Mouse (Mus musculus): ENCODE data around the gene Syt3. TPM values are rescaled to one million over a fixed set of nuclear protein-coding genes. Genes with fewer than 3 reads are reported as not detected.
A peak's percentile ranks its signal among the peaks of the same experiment; 100 is the strongest.

Syt3 gene
- total RNA-seq, 2 experiments from 2014 or later, result 77.1 to 81.9 TPM

DNA sequence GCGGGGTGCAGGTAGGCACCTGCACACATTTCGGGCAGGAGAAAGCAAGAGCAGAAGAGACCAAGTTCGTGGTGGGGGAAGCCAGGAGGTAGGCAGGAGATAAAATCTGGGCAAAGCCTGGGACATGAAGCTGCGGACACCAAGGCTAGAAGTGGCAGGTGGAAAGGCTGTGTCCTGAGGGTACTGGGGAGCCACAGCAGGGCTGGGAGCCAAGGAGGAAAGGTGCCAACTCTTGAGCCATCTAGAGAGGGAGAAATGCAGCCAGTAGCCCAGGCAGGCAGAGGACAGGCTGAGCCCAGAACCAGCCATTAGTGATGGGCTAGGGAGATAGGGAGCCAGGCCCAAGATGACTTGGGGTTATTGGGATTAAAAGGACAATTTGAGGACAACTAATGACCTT lies 7.9 kb downstream of the Syt3 start:
- no peak for DNase-seq (ENCODE audit: low spot score in 2 of 2)
- intact Hi-C loops (cut with DNase I), result loop anchor here (10.0 kb wide), 1 partner anchor 163 kb away; the partner anchor contains the start of gene Nr1h2

- no peak for DNase-seq (ENCODE audit: low spot score in 2 of 2)
- intact Hi-C loops (cut with DNase I), result loop anchor here (10.0 kb wide), 1 partner anchor 162 kb away; the partner anchor contains the start of gene Nr1h2
Observed at GRCm38 (mm10) chr7:44392341-44392740, 8.4 kb downstream of the Syt3 start.

GRCm38 (mm10) chr7:44393284-44393683 lies 9.4 kb downstream of the Syt3 start:
- intact Hi-C loops (cut with DNase I), result loop anchor here (10.0 kb wide), 1 partner anchor 162 kb away; the partner anchor contains the start of gene Nr1h2
- DNase-seq (ENCODE audit: low spot score in 2 of 2), result no peak

DNA sequence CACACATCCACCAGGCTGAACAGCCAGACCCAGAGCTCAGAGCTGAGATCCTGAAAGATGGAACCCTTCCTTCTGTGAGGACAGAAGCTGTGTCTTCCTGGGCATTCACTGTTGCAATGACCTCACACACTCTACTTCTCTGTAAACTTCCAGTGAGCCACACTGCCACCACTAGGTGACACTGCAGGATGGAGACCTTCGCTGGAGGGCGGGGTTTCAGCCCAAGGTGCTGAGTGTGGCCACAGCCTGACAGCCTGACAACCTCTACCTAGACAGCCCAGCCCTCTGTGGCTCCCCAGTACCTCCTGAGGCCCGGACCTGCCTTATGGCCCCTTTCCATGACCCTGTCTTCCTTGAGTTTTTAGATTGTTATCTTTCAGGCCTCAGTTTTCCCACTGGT lies 14.7 kb downstream of the Syt3 start:
- intact Hi-C loops (cut with DNase I), result loop anchor here (5.0 to 10.0 kb wide), 2 partner anchors 84 to 156 kb away; partner anchors contain the start of gene Nr1h2
- peak; percentile 58 to 59 for DNase-seq (ENCODE audit: low spot score in 2 of 2)

DNA sequence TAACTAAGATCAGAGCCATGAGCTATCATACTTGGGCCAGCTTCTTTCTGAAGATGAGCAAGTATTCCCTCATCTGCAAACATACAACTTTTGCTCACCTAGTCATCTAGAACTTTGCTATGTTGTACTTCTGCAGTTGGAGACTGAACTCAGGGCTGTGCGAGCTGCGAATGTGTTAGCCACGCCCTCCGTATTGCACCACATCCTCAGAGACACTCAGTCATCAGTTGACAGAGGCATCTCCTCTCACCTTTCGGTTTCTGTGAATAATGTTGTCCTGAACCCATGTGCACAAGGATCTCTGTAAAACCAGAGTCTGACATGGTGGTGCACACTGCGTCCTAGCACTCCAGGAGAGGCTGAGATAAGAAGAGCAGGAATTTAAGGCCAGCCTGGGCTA lies 17.8 kb downstream of the Syt3 start:
- DNase-seq (ENCODE audit: low spot score in 2 of 2), result no peak
- intact Hi-C loops (cut with DNase I), result no loop called here

- intact Hi-C loops (cut with DNase I), result no loop called here
- DNase-seq (ENCODE audit: low spot score in 2 of 2), result peak; percentile 99
Observed at GRCm38 (mm10) chr7:44405346-44406014, 21.6 kb downstream of the Syt3 start.

- intact Hi-C loops (cut with DNase I), result no loop called here
- no peak for DNase-seq (ENCODE audit: low spot score in 2 of 2)
Observed at GRCm38 (mm10) chr7:44406015-44406355, 22.1 kb downstream of the Syt3 start.

- intact Hi-C loops (cut with DNase I), result no loop called here
Observed at GRCm38 (mm10) chr7:44411144-44411543, 27.2 kb downstream of the Syt3 start.

GRCm38 (mm10) chr7:44413307-44413706 lies 29.4 kb downstream of the Syt3 start:
- DNase-seq (ENCODE audit: low spot score in 2 of 2), result no peak
- intact Hi-C loops (cut with DNase I), result no loop called here

More at GRCm38 (mm10) chr7:44411144-44411543, 27.2 kb downstream of the Syt3 start:
- no peak for DNase-seq (ENCODE audit: low spot score in 2 of 2)

- no peak for DNase-seq (ENCODE audit: low spot score in 2 of 2)
- intact Hi-C loops (cut with DNase I), result no loop called here
Observed at GRCm38 (mm10) chr7:44427666-44428065, 43.8 kb downstream of the Syt3 start.

- intact Hi-C loops (cut with DNase I), result no loop called here
- DNase-seq (ENCODE audit: low spot score in 2 of 2), result peak in 1 of 2 experiments; percentile 72
Observed at GRCm38 (mm10) chr7:44428171-44428950, 44.5 kb downstream of the Syt3 start.

- intact Hi-C loops (cut with DNase I), result no loop called here
- DNase-seq (ENCODE audit: low spot score in 2 of 2), result peak; percentile 84
Observed at GRCm38 (mm10) chr7:44428968-44429521, 45.1 kb downstream of the Syt3 start, which contains the start of gene Lrrc4b. TSS of gene Lrrc4b (plus strand) at chr7:44429018.

DNA sequence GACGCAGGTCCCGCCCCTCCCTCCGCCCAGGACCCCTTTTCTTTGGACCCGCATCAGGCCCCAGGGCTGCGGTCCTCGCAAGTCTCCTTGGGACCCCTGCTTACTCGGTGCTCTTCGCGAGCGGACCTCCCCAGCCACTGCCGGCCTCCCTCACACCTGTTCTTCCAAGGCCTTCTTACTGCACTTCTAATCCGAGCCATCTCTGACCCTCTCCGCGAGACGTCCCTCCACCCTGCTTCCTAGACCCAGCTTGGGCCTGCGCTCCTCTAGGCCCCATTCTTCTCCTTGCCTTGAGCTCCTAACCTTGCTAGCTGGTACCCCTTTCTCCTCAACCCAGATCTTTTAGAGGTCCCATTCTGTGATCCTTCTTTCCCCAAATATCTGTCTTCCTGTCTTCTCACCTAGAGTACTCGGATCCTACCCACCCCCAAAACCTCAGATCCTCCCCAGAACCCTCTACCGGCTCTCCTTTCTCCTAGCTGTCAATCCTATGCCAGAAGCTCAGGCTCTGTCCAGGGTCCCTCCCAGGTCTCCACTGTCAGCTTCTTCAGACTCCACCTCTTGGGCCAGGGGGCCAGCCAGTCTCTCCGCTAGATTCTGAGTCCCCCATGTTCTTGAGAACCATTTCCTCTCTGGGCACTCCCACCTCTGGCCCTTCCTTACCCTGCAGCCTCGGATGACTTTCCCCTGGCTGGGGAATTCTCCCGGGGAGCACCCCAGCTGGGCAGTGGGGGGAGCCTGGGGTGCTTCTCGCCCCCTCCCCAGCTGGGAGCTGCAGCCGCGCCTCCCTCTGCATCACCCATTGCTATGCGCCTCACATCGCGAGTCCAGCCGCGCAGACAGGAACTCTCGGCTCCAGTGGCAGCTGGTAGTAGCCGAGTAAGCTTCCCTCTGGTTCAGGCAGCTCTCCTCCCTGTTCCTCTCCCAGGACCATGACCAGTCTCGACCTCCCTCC lies 45.9 kb downstream of the Syt3 start:
- intact Hi-C loops (cut with DNase I), result no loop called here
- DNase-seq (ENCODE audit: low spot score in 2 of 2), result peak in 1 of 2 experiments; percentile 64

- intact Hi-C loops (cut with DNase I), result no loop called here
- no peak for DNase-seq (ENCODE audit: low spot score in 2 of 2)
Observed at GRCm38 (mm10) chr7:44432550-44432949, 48.6 kb downstream of the Syt3 start.

GRCm38 (mm10) chr7:44433371-44433770 lies 49.5 kb downstream of the Syt3 start:
- intact Hi-C loops (cut with DNase I), result no loop called here
- DNase-seq (ENCODE audit: low spot score in 2 of 2), result no peak

DNA sequence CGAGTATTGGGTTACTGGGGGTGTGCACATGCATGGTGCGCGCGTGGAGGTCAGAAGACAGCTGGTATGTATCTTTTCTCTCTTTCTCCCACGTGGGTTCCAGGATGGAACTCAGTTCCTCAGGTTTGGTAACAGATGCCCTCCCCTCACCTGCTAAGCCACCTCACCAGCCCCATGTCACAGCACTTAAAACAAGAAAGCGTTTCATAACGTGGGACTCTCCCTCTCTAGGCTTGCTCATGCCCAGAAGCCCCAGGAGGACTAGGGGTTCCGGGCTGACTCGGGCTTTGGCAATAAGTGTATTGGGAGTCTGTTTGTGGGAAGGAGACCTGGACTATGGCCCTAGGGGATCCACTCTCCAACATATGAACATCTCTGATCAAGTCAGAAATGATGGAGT lies 50.2 kb downstream of the Syt3 start:
- intact Hi-C loops (cut with DNase I), result no loop called here
- DNase-seq (ENCODE audit: low spot score in 2 of 2), result no peak

DNA sequence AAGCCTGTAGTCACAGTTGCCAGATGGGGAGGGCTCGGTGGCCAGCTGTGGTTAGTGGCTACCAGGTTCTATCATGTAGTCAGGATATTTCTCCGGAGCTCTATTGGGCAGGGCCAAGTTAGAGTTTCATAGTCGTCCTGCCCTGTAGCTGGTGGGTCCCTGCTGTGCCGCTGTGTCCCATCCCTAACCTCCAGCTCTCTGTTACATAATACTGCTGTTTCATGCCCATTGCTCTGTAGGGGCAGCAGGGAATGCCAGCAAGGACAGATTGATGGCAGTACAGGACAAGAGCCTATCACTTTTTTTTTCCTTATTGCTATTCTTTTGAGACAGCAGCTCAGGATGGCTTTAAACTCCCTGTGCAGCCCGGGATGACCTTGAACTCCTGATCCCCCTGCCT lies 51.9 kb downstream of the Syt3 start:
- DNase-seq (ENCODE audit: low spot score in 2 of 2), result no peak
- intact Hi-C loops (cut with DNase I), result no loop called here

DNA sequence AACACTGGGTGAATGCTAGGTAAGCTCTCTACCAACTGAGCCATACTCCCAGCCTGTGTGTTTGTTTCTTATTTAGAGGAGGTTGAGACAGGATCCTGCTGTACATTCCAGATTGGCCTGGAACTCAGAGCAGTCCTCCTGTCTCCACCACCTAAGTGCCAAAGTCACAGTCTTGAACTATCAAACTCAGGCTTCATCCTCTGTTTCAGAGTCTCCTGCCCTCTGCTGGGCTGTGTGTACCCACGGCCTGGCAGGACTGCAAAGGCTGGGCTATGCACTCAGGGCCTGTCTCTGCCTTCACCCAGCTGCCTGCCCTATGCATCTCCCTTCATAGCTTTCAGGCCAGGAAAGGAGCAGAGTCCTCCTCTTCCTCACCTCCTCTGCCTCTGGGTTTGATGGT lies 52.4 kb downstream of the Syt3 start:
- DNase-seq (ENCODE audit: low spot score in 2 of 2), result no peak
- intact Hi-C loops (cut with DNase I), result no loop called here

DNA sequence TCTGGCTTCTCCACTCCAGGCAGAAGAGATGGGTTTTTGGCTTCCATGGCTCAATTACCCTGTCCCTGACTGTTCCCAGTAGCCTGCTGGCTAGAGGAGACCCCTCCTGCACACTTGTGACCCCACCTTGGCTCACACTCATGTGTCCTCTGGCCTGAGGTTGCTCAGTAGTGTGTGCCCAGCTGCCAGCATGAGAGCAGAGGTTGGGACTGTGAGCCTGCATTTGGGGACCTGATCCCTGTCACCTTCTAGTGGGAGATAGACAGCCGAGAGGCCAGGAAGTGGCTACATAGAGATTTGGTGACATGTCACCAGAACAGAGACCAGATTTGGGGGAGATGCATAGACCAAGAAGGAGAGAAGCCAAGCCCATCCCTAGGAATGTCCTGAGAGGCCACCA lies 53.3 kb downstream of the Syt3 start:
- no peak for DNase-seq (ENCODE audit: low spot score in 2 of 2)

More for the DNA sequence above, 53.3 kb downstream of the Syt3 start:
- intact Hi-C loops (cut with DNase I), result no loop called here
